Mouse (Mus musculus): ENCODE data around the gene Gm20708.

Gm20708 gene

DNA sequence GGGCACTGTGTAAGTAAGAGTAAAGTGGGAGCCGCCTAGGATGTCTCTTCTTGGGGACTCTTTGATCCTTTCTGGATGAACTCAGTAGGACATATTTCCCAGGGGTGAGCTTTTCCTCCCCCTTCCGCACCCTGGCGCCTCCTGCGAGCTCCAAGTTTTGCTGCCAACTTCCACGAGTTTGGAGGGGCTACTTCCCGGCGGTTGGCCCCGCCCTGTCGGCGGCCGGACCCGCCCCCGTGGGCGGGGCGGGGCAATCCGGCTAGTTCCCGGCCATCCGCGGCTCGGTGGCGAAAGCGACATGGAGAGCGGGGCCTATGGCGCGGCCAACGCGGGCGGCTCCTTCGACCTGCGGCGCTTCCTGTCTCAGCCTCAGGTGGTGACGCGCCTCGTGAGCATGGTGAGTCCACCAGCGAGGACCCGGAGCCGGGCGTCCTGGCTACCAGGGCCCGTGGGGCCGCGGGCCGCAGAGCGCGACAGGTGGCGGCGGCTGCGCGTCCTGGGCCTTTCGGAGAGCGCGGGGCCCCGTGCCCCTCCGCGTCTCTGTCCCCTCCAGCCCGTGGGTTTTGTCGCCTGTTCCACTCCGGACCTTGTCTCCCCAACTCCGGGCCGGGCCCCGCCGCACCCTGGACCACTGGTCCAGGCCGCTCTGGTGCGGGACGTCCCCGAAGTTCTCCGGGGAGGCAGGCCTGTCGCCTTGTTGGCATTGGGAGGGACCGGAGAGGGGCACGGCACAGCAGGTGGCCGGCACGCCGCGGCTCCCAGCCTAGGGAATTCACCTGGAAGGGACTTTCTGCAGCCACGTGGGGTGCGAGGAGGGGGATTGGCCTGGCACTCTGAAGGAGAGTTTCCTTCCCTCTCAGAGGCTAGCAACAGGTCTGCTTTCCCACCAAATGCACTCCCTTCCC is at the start of gene Gm20708, which contains the start of gene Syngr2:
Gene Gm20708, plus strand, starts transcription at position 262 of the 905 bp plus-strand sequence.
Gene Syngr2, plus strand, starts transcription at position 262 of the 905 bp plus-strand sequence.
- peak; percentile 78 for DNase-seq

DNA sequence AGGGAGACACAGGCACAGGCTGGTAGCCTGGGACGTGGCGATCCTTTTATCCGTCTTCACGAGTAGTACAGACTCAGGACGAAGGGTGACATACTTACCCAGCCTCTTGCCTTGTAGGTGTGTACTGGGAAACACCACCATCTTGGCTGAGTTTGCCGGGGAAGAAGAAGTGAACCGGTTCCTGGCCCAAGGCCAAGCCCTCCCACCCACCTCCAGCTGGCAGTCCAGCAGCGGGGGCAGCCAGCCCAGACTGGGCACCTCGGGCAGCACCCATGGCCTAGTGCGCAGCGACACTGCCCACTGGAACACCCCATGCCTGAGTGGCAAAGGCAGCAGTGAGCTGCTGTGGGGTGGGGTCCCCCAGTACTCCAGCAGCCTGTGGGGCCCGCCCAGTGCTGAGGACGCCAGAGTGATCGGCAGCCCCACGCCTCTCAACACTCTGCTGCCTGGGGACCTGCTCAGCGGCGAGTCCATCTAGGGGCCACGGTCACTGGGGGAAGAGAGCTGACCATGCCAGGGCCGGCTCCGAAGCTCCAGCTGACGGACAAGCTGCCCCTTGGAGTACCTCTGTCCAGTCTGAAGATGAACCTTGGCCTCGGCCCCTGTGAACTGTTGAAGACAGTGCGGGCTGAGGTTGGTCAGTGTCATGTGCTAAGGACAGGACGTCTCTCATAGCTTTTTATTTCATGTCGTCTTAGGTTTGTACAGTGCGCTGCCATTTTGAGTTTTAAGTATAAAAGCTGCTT is 48.9 kb upstream of the Gm20708 start:
- DNase-seq: no peak

DNA sequence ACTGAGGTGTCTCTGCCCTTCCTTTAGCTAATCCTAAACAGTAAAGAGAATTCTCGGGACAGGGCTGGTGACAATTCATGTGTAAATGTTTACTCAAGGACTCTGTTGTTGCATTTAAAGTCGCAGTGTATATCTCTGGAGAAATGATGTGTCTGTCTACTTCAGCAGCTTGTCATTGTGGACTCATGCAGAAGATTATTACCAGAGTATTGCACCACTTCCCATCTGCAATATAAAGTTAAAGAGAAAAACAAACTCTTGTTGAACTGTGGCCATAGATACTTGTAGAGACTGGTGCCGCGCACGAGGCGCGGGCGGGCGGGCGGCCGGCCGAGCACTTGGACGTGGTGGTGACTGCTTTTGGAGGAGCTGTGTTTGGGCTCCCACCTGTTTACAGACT is 47.7 kb upstream of the Gm20708 start:
- no peak for DNase-seq

DNA sequence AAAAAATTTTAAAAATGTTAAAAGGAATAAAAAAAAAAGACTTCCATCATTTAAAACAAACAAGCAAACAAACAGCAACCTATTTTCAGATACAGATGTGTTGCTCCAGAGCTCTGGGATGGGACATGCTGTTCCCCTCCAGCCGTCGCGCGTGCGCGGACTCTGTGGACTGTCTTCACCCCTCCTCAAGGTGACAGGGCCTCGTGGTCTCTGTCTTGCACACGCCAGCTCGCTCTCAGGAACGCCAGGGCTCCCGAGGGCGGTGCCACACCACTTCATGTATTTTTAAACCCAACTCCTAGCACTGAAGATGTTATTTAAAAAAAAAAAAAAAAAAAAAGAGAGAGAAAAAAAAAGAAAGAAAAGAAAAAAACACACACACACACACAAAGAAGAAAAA is 47.2 kb upstream of the Gm20708 start:
- no peak for DNase-seq

DNA sequence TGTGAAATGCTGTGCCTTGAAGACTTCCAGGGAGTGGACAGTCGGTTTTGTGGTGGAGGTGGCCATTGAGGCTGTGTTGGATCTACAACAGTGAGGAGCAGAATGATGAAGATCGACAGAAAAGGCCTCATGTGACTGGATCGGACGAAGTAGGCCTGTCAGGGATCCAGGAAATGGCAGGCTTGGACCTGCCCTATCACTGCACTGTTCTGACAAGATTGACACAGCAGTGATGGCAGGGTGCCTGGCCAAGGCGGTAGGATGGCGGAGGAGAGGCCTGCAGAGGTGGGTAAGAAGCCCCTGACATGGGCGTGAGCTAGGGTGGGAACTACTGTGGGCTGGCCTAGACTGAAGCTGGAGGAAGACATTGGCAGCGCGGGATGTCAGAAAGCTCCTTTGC is 45.1 kb upstream of the Gm20708 start:
- no peak for DNase-seq

DNA sequence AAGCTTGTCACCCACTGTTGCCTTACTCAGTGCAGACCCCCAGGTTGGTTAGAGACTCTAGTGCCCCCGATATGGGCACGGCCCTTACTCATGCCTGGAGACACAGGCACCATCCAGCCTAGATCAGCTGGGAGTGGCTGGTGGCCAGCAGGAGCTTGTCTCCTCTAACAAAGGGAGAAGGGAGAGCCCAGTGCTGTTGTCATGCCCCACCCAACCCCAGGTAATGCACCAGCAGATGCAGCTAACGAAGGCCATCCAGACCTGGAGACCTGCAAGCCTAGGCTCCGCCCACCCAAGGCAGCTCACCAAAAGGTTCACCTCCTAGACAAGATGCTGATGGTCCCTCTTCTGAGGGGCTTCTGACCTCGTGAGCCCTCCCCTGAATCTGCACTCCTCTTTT is 44.1 kb upstream of the Gm20708 start:
- DNase-seq: no peak

DNA sequence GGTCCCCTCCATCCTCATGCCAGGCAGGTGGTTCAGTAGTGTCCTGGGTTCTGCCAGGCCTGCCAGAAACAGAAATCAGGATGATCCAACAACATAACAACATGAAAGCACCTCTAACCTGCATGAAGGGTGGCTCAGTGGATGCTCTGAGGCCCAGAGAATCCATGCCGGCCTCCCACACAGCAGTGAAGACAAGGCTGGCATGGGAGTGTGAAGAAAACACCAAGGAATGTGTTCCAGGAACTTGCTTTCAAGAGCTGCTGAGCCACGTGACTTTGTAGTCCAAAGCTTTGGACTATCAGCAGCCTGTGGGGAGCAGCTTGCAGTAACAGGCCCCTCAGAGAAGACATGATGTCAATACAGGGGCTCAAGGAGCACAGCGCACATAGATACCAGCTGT is 43.2 kb upstream of the Gm20708 start:
- no peak for DNase-seq

DNA sequence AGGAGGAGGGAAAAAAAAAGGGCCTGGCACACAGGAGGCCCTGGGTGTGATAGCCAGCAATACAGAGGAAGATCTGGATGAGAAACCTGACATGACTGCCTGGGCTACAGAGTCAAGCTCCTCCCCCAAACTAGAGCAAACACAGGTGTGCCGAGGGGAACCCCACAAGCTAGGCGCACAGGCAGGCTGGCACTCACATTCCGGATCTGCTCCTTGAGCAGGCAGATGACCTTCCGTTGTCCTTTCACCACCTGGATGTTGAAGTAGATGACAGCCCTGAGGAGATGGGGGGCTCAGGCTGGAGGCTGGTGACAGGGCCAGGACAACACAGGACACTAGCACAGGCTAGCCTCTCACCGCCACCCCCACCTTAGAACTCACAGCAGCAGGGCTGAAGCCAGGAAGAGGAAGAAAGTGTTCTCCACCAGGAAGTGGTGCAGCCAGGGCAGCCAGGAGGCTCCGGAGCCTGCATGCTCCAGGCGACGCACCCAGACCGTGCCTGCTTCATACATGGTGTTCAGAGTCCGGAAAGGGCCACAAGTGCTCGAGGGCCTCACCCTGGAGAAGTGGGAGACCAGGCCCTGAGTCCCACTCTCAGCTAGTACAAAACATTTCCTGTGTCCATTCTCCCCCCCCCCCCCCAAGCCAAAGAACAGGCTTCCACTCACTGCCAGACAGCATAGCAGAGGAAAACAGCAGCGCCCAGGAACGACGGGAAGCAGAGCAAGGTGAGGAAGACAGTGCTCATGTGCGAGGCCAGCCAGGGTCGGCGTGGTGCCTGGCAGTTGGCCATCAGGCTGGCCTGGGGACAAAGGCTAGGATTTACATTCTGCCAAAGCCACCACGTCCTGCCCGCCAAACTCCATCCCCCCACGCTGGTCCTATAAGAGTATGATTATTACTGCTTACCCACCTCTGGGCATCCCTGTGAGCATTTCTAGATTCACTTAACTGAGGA is 40.5 kb upstream of the Gm20708 start:
- no peak for DNase-seq

DNA sequence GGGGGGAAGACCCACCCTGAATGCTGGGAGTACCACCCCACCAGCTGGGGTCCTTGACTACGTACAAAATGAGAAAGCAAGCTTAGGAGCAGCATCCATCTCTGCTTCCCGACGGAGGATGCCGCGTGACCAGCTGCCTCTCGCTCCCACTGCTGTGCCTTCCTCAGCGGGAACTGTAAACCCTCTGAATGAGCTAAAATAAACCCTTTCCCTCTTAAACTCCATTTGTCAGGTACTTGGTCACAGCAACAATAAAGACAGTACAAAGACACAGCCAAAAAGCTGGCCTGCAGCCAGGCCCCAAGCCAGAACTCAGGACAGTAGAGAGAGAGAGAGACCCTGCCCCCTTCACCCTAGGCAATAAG is 39.8 kb upstream of the Gm20708 start:
- DNase-seq: no peak

DNA sequence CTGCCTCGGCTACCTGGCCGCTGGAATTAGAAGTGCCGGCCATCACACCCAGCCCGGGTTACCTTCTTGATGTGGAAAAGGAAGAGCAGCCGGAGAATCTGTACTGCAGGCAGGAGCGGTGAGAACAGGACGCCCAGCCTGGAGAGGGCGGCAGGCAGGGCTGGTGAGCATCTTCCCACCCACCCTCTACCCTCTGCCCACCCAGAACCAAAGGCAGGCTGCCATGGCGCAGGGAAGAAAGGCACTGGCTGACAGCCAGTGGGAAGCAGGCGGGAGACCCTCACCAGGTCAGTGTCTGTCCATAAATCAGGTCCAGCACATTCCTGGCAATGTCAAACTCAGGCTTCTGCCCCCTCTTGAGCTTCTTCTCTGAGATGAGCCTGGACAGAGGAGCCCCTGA is 39.1 kb upstream of the Gm20708 start:
- no peak for DNase-seq

DNA sequence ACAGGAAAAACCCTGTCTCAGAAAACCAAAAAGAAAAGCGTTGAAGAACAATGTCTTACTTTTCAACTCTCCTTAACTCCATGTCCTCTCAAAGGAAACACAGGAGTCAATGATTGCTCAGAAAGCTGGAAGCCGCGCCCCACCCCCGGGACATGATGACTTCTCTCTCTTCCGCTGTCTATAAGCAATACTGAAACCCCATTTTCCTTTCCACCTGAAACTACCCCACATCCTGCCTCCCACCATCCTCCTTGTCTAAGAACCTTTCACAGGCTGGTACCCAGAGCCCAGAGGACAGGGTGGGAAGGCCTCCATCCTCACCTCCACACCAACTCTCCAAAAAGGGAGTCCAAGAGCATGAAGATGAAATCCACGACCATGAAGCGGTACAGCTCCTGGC is 37.1 kb upstream of the Gm20708 start:
- DNase-seq: no peak

DNA sequence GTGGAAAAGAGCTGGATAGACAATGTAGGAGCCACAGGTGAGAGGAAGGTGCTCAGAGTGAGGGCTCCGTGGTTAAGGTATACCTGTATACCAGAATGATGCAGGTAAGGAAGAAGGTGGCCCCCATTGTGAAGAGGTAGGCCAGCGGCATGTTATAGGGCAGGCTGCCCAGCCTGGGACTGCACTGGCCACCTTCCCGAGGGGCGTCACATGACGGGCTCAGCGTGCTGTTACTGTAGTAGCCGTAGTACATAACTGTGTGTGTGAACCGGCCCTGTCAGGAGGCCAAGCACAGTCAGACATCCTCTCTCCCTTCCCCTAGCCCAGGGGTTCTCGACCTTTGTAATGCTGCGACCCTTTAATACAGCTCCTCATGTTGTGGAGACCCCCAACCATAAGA is 34.5 kb upstream of the Gm20708 start:
- no peak for DNase-seq

DNA sequence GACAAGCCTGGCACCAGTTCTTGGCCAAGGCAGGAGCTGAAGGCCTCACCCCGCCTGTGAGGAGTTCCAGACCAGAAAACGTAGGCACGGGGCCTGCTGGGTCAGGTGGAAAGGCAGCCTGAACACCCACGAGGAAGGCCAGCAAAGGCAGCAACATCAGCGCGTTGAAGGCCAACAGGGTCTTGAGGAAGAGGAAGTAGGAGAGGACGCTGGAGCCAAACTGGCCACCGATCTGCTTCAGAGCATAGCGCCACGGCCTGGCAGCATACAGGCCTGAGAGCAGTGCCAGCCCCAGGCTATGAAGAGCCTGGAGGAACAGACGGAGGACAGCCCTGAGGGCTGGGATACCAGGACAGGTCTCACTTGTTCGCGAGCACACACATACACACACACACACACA is 33.9 kb upstream of the Gm20708 start:
- no peak for DNase-seq

DNA sequence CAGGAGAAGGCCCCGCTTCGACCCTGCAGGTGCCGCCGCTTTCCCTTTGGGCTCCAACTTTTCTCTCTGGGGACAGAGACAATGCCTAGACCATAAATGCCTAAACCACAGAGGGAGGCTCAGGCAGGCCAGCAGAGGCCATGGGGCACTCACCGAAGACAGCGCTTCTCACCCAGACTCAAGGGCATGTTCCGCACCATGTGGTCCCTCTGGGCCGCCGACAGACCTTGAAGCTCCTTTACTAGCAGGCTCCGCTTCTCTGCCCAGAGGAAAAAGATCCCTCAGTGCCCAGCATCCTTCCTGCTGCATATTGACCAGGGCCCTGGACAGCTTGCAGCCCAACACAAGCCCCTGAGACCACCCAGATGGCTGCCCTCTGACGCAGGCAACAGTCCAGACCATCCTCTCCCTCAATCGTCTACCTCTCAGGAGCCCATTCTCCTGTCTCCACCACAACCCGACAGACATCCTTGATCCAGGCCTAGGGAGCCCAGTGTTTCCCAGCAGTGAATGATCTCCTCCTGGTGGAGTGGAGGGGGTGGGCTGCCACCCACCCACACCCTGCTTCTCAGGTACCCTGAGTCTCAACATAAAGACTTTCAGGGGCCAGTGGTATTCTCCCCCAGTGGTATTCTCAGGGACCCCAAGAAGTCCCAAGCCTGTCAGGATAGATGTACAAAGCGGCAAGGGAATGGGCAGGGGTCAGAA is 33.2 kb upstream of the Gm20708 start:
- no peak for DNase-seq

DNA sequence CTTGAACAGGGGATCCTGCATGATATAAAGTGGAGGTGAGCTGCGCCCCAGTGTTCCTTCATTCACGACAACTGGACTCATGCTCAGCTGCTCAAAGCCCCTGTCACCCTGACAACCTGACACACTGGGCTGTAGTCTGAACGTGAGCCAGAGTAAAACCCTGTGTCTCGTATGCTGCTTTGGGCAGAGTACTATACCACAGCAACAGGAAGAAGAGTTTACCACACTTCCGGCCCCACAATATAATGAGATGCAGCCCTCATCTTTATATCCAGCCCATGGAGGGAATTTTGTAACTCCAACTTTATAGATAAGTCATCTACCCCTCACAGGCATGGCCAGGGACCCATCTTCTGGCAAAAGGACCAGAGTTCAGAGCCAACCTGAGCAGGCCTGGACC is 32.4 kb upstream of the Gm20708 start:
- peak; percentile 56 for DNase-seq

DNA sequence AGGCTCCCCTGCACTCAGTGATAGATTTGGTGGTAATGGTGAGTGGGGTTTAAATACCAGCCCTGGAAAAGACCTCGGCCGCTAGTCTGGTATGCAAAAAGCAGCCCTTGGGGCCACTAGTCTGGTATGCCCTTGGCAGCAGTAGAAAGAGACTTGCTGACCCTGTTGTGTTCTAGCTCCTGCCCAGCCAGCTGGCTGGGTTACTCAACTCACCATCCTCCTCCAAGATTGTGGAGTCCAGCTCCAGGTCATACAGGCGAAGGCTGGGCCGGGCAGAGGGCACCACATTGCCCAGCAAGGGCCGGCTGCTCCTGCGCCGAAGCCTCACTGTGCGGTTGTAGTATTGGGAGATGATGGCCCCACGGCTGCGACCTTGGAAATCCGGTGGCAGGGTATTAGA is 31.4 kb upstream of the Gm20708 start:
- DNase-seq: no peak

DNA sequence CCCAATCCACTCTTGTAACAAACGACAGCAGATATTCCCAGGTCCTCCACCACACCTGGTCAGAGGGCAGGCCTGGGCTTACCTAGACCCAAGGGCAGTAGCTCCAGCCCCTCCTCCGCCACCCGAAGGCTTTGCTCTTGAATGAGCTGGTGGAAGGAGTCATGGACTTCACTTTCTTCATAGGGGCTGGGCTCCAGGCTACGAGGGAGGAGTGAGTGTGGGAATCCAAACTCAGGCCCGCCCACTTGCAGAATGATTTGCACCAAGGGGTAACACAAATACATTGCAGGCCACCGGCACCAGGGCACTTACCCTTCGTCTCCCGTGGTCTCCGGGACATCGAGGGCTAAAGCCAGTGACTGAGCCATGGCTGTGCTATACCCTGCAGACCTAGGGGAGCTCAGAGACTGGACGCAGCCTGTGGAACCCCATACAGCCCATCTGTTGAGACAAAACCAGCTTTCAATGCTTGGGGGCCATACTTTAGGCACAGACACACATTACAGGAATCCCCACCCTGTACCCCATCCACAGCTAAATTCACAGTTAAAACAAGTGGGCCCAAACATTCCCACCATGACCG is 30.5 kb upstream of the Gm20708 start:
- DNase-seq: peak; percentile 43

DNA sequence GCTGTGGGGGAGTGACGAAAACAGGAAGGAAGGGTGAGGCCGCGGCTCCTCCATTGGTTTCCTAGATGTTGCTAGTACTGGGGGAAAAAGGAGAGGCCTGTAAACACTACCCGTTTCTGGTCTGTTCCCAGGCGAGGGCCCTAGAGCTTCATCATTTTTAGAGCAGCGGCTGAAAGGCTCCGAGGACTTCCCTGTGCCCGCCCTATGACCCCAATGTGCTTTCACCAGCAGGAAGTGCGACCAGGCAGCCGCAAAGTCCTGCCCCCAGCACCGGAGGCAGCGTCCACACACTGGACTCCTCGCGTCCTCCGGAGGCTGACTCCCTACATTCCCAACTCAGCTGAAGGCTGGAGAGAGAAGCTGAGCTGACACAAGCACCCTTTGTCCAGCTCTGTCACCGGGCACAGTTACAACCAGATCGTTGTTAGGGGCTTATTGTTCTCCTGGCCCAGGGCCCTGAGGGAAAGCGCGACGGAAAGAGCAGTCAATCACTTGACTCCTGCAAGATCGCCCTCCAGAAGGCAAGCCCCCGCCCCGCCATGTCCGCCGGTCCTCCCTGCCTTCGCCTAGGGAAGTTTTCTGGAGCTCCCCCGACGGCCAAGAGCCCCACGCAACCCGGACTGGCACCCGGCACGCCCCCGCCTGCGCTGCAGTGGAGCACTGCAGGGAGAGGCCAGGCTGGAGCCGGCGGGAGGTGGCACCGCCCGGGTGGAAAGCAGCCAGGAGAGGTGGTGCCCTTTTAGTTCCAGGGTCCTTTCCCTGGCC is 29.9 kb upstream of the Gm20708 start:
- DNase-seq: peak; percentile 65

DNA sequence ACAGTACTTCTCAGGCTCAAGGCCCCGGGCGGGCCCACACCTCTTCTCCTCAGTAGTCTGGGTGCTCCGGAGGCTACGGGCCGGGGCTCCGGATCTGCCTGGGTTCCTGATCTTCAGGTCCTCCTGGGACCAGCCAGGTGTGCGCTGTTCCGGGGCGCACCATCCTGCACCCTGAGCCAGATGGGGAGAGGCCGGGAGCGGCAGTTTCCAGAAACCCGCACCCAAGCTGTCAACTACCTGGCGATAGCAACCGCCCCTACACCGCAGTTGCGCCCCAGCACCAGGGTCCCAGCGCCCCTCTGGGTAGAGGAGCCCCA is 29.3 kb upstream of the Gm20708 start:
- DNase-seq: no peak

DNA sequence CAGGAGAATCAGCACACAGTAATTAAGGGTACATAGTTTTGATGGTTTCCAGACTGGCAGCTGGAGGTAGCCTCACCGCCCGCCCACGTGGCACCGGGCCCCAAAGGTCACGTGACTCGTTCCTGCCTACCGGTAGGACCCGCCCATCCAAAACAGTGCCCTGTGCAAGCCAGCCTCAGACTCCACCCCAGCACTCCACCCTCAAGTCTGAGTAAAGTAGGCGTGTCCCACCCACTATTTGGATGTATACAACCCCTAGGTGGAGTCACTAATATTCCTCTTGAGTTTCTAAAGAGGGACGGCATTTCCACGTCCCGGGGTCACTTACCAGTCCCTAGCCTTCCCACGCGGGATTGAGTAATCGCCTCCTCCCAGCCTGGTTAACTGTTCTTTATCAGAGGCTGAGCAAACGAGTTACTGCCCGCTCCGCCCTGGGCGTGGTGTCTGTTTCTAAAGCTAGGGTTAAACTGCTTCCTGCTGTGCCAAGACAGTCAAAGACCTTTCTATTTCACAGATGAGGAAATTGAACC is 28.8 kb upstream of the Gm20708 start:
- DNase-seq: peak; percentile 96

DNA sequence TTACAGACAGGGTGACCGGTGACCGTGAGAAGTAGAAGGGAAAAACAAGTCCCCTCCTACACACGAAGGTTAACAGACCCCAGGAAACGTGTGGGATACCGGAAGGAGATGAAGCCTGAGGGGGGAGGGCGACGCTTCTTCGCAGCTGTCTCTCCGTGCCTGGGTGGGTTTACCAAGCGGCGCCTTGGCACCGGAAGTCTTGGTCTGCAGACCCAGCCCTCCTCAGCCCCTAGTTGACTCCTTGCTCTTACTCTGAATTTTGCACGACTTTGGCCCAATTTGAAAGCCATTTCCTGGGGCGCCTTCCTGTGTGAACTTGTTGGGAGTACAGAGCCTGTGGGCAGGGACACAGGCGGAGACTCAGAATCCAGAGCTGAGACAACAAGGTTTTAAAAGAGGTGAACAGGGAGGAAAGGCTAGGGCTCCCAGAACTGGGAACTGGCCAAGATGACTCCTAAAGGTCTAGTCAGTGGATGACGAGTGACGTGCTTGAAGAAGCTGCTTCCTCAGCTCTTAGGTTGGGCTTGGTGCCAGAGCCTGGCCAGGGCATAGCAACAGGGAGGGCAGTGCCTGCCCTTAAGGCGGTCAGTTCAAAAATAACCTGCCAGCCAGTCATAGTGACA is 28.2 kb upstream of the Gm20708 start:
- DNase-seq: peak; percentile 91
